Mouse (Mus musculus) hindbrain, embryonic 16.5 days (tissue): ENCODE data around the gene Ppp1r14d. TPM values are rescaled to one million over a fixed set of nuclear protein-coding genes. Genes with fewer than 3 reads are reported as not detected.

Experiments
- ATAC-seq: fragments of 200-750 bp; cut with Nextera tagmentation; 2 replicates; pipeline ENCODE4 v1.8.0; 2017; ENCODE audit warnings: moderate TSS enrichment, moderate library complexity
- H3K27ac ChIP-seq: fragments of 300-500 bp; sonication (generic); 2 replicates; pipeline ENCODE4 v1.5.1; 2014; ENCODE audit warnings: low read depth, mild to moderate bottlenecking, control low read depth, low read length, moderate library complexity
- H3K27me3 ChIP-seq: fragments of 300-500 bp; sonication (generic); replicated peaks from 2 replicates; pipeline ENCODE4 v1.6.1; 2014; ENCODE audit warnings: low read length; ENCODE audit not compliant: control insufficient read depth, insufficient read depth
- H3K36me3 ChIP-seq: fragments of 300-500 bp; sonication (generic); 2 replicates; pipeline ENCODE4 v1.6.1; 2014; ENCODE audit warnings: mild to moderate bottlenecking, low read length, moderate library complexity, mixed read lengths; ENCODE audit not compliant: control insufficient read depth, insufficient read depth
- H3K4me1 ChIP-seq: fragments of 300-500 bp; sonication (generic); 2 replicates; pipeline ENCODE4 v1.6.1; 2014; ENCODE audit warnings: low read depth, low read length; ENCODE audit not compliant: control insufficient read depth, insufficient read depth
- H3K4me2 ChIP-seq: fragments of 300-500 bp; sonication (generic); 2 replicates; pipeline ENCODE4 v1.6.1; 2014; ENCODE audit warnings: mild to moderate bottlenecking, low read length, control low read depth, moderate library complexity
- H3K4me3 ChIP-seq: fragments of 300-500 bp; sonication (generic); 2 replicates; pipeline ENCODE4 v1.5.1; 2014; ENCODE audit warnings: mild to moderate bottlenecking, low read length, control low read depth, moderate library complexity
- H3K9ac ChIP-seq: fragments of 300-500 bp; sonication (generic); 2 replicates; pipeline ENCODE4 v1.6.1; 2014; ENCODE audit warnings: low read depth, mild to moderate bottlenecking, control low read depth, low read length, moderate library complexity
- H3K9me3 ChIP-seq: fragments of 300-500 bp; sonication (generic); 2 replicates; pipeline ENCODE4 v1.6.1; 2014; ENCODE audit warnings: mild to moderate bottlenecking, low read length, moderate library complexity; ENCODE audit not compliant: control insufficient read depth
- WGBS: fragments of 180-500 bp; shearing (Covaris S2); extraction: QIAGEN DNeasy Blood & Tissue Kit; methylation state at CpG from one replicate; pipeline ENCODE4 v1.1.7; 2014; 5-methylcytosine and 5-hydroxymethylcytosine counted together
- polyA plus RNA-seq: library from polyadenylated mRNA; unstranded; fragments of >200 nt; fragmentation: Nextera tagmentation; extraction: Ambion mirVana; gene quantifications from 2 replicates; pipeline ENCODE4 v1.2.1, GENCODE M21; 2015

Ppp1r14d gene
- polyA plus RNA-seq, 1 experiment from 2014 or later, result not detected

- Histone ChIP-seq H3K27ac (no peak overlapping the region), H3K36me3 (no peaks in the 10 kb centered on the region)
- no peak for ATAC-seq
These were observed 25.7 kb downstream of the Ppp1r14d start for GRCm38 (mm10) chr2:119203871-119204460.

GRCm38 (mm10) chr2:119202914-119203453 is 26.7 kb downstream of the Ppp1r14d start:
- 61% methylated on average over 5 of the region's 5 CpGs for WGBS
- Histone ChIP-seq H3K27me3 (no peaks in the 10 kb centered on the region), H3K4me3 (no peak overlapping the region), H3K4me1 (peaks cover 11% of the 10 kb centered on the region), H3K9ac (no peak overlapping the region), H3K4me2 (no peak overlapping the region), H3K27ac (no peak overlapping the region), H3K36me3 (no peaks in the 10 kb centered on the region), H3K9me3 (no peaks in the 10 kb centered on the region)
- ATAC-seq, result no peak

More at GRCm38 (mm10) chr2:119203871-119204460, 25.7 kb downstream of the Ppp1r14d start:
- Histone ChIP-seq H3K27me3 (no peaks in the 10 kb centered on the region), H3K9me3 (no peaks in the 10 kb centered on the region), H3K4me3 (no peak overlapping the region), H3K4me2 (no peak overlapping the region), H3K9ac (no peak overlapping the region), H3K4me1 (peaks cover 8% of the 10 kb centered on the region)
- 76% methylated on average over 4 of the region's 4 CpGs for WGBS

GRCm38 (mm10) chr2:119198934-119199333 is 30.8 kb downstream of the Ppp1r14d start:
- H3K4me1 ChIP-seq, result peaks cover 6% of the 10 kb centered on the region
- no peaks in the 10 kb centered on the region for H3K9me3 ChIP-seq
- H3K4me2 ChIP-seq, result no peak overlapping the region
- H3K36me3 ChIP-seq, result no peaks in the 10 kb centered on the region
- peak; percentile 56; the same call in 1 of the 2 replicates for ATAC-seq
- no peak overlapping the region for H3K9ac ChIP-seq
- WGBS, result 47% methylated on average over 3 of the region's 3 CpGs
- H3K27me3 ChIP-seq, result no peaks in the 10 kb centered on the region
- no peak overlapping the region for H3K27ac ChIP-seq
- H3K4me3 ChIP-seq, result no peak overlapping the region

- H3K9me3 ChIP-seq, result no peaks in the 10 kb centered on the region
- no peak overlapping the region for H3K27ac ChIP-seq
- no peak for ATAC-seq
- no peak overlapping the region for H3K4me3 ChIP-seq
- H3K4me1 ChIP-seq, result peaks cover 6% of the 10 kb centered on the region
- 58% methylated on average over 1 of the region's 1 CpGs for WGBS
- H3K9ac ChIP-seq, result no peak overlapping the region
- H3K4me2 ChIP-seq, result no peak overlapping the region
- H3K36me3 ChIP-seq, result no peaks in the 10 kb centered on the region
- H3K27me3 ChIP-seq, result no peaks in the 10 kb centered on the region
These were observed 31.7 kb downstream of the Ppp1r14d start for GRCm38 (mm10) chr2:119198049-119198448.

- Histone ChIP-seq H3K27ac (no peak overlapping the region), H3K4me2 (no peak overlapping the region), H3K9ac (no peak overlapping the region), H3K9me3 (no peaks in the 10 kb centered on the region), H3K4me1 (peaks cover 6% of the 10 kb centered on the region), H3K27me3 (no peaks in the 10 kb centered on the region), H3K36me3 (no peaks in the 10 kb centered on the region), H3K4me3 (no peak overlapping the region)
- WGBS, result 75% methylated on average over 1 of the region's 1 CpGs
- ATAC-seq, result no peak
These were observed 32.2 kb downstream of the Ppp1r14d start for GRCm38 (mm10) chr2:119197493-119197892.

DNA sequence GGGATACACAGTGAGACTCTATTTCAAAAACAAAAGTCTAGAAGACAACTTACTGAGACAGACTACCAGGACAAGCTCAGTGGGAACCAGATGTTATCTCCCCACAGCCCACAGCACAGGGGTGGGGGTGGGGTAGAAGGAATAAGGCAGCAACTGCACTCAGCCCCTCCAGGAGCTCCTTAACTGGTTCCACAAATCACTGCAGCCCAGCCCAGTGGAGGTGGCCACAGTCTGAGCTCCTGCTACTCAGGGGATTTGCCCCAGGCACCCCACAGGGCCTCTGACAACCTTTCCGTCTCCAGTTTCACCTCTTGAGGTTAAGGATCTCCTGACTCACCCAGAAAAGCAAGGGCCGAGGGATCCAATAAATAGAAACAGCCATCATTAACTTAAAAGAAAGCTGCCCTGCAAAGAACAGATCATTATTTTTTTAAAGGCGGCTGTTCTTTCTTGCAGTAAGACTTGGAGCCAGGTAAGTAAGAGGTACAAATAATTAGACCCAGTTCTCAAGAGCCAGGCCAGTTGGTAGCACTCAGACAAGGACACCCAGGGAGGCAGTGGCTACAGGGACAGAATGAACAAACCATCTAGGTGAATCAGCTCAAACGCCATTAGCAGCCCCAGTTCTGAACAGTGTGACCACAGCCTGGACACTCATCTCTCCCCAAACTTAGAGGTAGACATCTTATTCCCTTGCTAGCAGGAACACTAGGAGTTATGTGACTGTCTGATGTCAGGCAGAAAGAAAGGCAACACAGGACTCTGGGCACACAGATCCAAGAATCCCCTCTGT is 33.2 kb downstream of the Ppp1r14d start:
- WGBS, result 44% methylated on average over 4 of the region's 4 CpGs
- Histone ChIP-seq H3K27me3 (no peaks in the 10 kb centered on the region), H3K4me2 (no peak overlapping the region), H3K4me3 (no peak overlapping the region), H3K27ac (no peak overlapping the region), H3K36me3 (no peaks in the 10 kb centered on the region), H3K9ac (no peak overlapping the region), H3K4me1 (peaks cover 6% of the 10 kb centered on the region), H3K9me3 (no peaks in the 10 kb centered on the region)
- no peak for ATAC-seq

DNA sequence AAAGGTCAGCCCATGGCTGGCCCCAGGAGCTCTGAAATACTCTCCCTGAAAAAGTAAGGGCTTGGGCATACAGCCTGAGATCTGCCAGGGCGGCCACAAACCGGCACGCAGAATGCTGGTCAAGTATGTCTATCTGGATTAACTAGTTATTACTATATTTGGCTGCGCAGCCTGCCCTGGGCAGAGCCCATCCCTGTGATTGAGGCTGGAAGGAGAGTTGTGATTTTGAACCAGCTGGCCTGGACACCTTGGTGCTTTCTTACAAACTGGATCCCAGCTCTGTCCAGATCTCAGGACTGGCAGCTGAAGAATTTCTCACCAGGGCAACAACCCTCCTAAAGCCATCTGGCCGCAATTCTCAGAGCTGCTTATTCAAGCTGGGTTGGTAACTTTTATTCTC is 35.6 kb downstream of the Ppp1r14d start:
- H3K27me3 ChIP-seq, result no peaks in the 10 kb centered on the region
- H3K27ac ChIP-seq, result peak overlapping the region; percentile 9; the same call in 1 of the 2 replicates
- 83% methylated on average over 5 of the region's 5 CpGs for WGBS
- no peaks in the 10 kb centered on the region for H3K36me3 ChIP-seq
- H3K9me3 ChIP-seq, result no peaks in the 10 kb centered on the region
- no peak overlapping the region for H3K9ac ChIP-seq
- no peak overlapping the region for H3K4me3 ChIP-seq
- H3K4me2 ChIP-seq, result no peak overlapping the region
- H3K4me1 ChIP-seq, result peaks cover 6% of the 10 kb centered on the region
- ATAC-seq, result no peak

DNA sequence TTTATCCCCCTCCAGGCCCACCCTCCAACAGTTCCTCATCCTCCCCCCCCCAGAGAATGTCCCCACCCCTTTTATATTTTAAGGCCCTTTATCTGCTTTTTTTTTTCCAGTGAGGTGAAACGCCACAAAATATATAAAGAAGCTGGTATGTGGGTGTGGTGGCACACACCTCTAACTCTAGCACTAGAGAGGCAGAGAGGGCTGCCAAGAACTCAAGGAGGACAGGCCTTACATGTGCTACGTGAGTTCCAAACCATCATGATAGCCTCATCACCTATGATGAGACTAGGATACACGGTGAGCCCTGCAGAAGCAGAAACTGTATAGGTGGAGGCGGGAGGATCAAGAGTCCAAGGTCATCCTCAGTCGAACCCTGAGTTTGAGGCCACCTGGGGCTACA is 38.7 kb downstream of the Ppp1r14d start:
- Histone ChIP-seq H3K4me2 (no peak overlapping the region), H3K9me3 (no peaks in the 10 kb centered on the region), H3K4me3 (no peak overlapping the region), H3K27me3 (no peaks in the 10 kb centered on the region), H3K27ac (no peak overlapping the region), H3K9ac (no peak overlapping the region), H3K4me1 (peaks cover 3% of the 10 kb centered on the region; the same call in 1 of the 2 replicates), H3K36me3 (no peaks in the 10 kb centered on the region)
- no peak for ATAC-seq
- 86% methylated on average over 5 of the region's 5 CpGs for WGBS

- Histone ChIP-seq H3K27me3 (no peaks in the 10 kb centered on the region), H3K9ac (no peak overlapping the region; the same call in 1 of the 2 replicates), H3K9me3 (no peaks in the 10 kb centered on the region), H3K4me1 (peaks cover 3% of the 10 kb centered on the region; the same call in 1 of the 2 replicates), H3K4me2 (peak overlapping the region; percentile 56), H3K27ac (no peak overlapping the region), H3K36me3 (peaks cover 2% of the 10 kb centered on the region), H3K4me3 (peak overlapping the region; percentile 25; the same call in 1 of the 2 replicates)
- peak; percentile 88 for ATAC-seq
- WGBS, result 9% methylated on average over 15 of the region's 15 CpGs
These were observed 40.5 kb downstream of the Ppp1r14d start for GRCm38 (mm10) chr2:119189029-119189710.
